Mouse (Mus musculus) forebrain, embryonic 14.5 days (tissue): Measurements from ENCODE around the gene Htr1a. TPM values are rescaled to one million over a fixed set of nuclear protein-coding genes. Genes with fewer than 3 reads are reported as not detected.

Experiments
- ATAC-seq: fragments of 200-750 bp; cut with Nextera tagmentation; 2 replicates; pipeline ENCODE4 v1.8.0; 2017; ENCODE audit warnings: mild to moderate bottlenecking, moderate library complexity
- DNase-seq: peaks from one replicate; pipeline ENCODE4 v3.0.0-alpha.2; 2015; ENCODE audit warnings: low spot score
- H3K27ac ChIP-seq: fragments of 300-500 bp; sonication (generic); 2 replicates; pipeline ENCODE4 v1.5.1; 2014; ENCODE audit warnings: low read depth, mild to moderate bottlenecking, control low read depth, low read length, moderate library complexity
- H3K27me3 ChIP-seq: fragments of 300-500 bp; sonication (generic); replicated peaks from 2 replicates; pipeline ENCODE4 v1.6.1; 2014; ENCODE audit warnings: low read length, control low read depth, mixed read lengths; ENCODE audit not compliant: control insufficient read depth, insufficient read depth
- H3K36me3 ChIP-seq: fragments of 300-500 bp; sonication (generic); 2 replicates; pipeline ENCODE4 v1.6.1; 2014; ENCODE audit warnings: low read length, control low read depth; ENCODE audit not compliant: control insufficient read depth, insufficient read depth
- H3K4me1 ChIP-seq: fragments of 300-500 bp; sonication (generic); 2 replicates; pipeline ENCODE4 v1.6.1; 2014; ENCODE audit warnings: antibody characterized with exemption, low read length, control low read depth; ENCODE audit not compliant: control insufficient read depth, insufficient read depth
- H3K4me2 ChIP-seq: fragments of 300-500 bp; sonication (generic); 2 replicates; pipeline ENCODE4 v1.6.1; 2014; ENCODE audit warnings: mild to moderate bottlenecking, control low read depth, low read length
- H3K4me3 ChIP-seq: fragments of 300-500 bp; sonication (generic); 2 replicates; pipeline ENCODE4 v1.5.1; 2014; ENCODE audit warnings: low read depth, low read length, control low read depth
- H3K9ac ChIP-seq: fragments of 300-500 bp; sonication (generic); 2 replicates; pipeline ENCODE4 v1.6.1; 2014; ENCODE audit warnings: mild to moderate bottlenecking, low read length, control low read depth, moderate library complexity
- H3K9me3 ChIP-seq: fragments of 300-500 bp; sonication (generic); replicated peaks from 2 replicates; pipeline ENCODE4 v1.6.1; 2016; ENCODE audit warnings: low read length, control low read depth, mixed read lengths; ENCODE audit not compliant: control insufficient read depth
- WGBS: fragments of 180-500 bp; shearing (Covaris S2); extraction: QIAGEN DNeasy Blood & Tissue Kit; methylation state at CpG from one replicate; pipeline ENCODE4 v1.1.7; 2014; 5-methylcytosine and 5-hydroxymethylcytosine counted together
- polyA plus RNA-seq: library from polyadenylated mRNA; unstranded; fragments of >200 nt; fragmentation: Nextera tagmentation; extraction: Ambion mirVana; gene quantifications from 2 replicates; pipeline ENCODE4 v1.2.1, GENCODE M21; 2014

Gene Htr1a
- 0.62 and 1.3 TPM in 2 replicates for polyA plus RNA-seq

DNA sequence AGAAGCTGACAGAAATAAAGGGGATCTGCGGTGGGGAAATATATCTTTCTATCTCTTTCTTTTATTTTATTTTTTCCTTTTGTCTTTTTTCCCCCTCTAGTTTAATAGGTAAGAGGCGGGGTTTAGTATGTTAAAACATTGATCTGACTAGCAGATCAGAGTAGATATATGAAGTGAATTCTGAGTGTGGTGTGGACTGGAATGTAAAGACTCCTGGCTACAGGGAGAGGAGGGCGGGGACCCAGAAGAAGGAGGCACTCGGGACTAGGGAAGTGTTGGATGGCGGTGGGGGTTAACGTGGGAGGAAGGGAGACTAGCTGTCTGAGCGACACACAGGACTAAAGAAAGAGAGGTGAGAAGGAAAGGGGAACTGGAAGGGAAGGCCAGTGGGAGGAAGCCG, at the start of gene Htr1a:
Gene Htr1a, plus strand, starts transcription at position 301 of the 400 bp plus-strand sequence.
- 6% methylated on average over 8 of the region's 8 CpGs for WGBS
- peaks cover 29% of the 10 kb centered on the region for H3K27me3 ChIP-seq
- DNase-seq, result no peak

GRCm38 (mm10) chr13:105411535-105412326, 31.7 kb upstream of the Htr1a start:
- H3K4me1 ChIP-seq, result no peaks in the 10 kb centered on the region
- WGBS, result 47% methylated on average over 10 of the region's 10 CpGs
- H3K27ac ChIP-seq, result no peak overlapping the region
- H3K4me2 ChIP-seq, result no peak overlapping the region
- DNase-seq (peak; percentile 85), ATAC-seq (peak; percentile 94)
- no peaks in the 10 kb centered on the region for H3K27me3 ChIP-seq
- no peak overlapping the region for H3K9ac ChIP-seq
- H3K9me3 ChIP-seq, result no peaks in the 10 kb centered on the region
- H3K4me3 ChIP-seq, result no peak overlapping the region
- no peaks in the 10 kb centered on the region for H3K36me3 ChIP-seq

More for the DNA sequence above, at the start of gene Htr1a:
- no peak within 1 kb of the TSS for H3K27ac ChIP-seq
- H3K4me2 ChIP-seq, result peak within 1 kb of the TSS; percentile 86
- H3K4me3 ChIP-seq, result peak within 1 kb of the TSS; percentile 39
- H3K36me3 ChIP-seq, result no peaks in the 10 kb centered on the region
- H3K4me1 ChIP-seq, result peaks cover 8% of the 10 kb centered on the region; the same call in 1 of the 2 replicates
- H3K9ac ChIP-seq, result peak within 1 kb of the TSS; percentile 56
- no peak for ATAC-seq
- no peaks in the 10 kb centered on the region for H3K9me3 ChIP-seq

- no peaks in the 10 kb centered on the region for H3K9me3 ChIP-seq
- H3K9ac ChIP-seq, result no peak overlapping the region
- WGBS, result 81% methylated on average over 3 of the region's 3 CpGs
- no peak for DNase-seq
- ATAC-seq, result peak; percentile 60; the same call in 1 of the 2 replicates
- no peak overlapping the region for H3K4me2 ChIP-seq
- H3K4me1 ChIP-seq, result no peaks in the 10 kb centered on the region
- H3K36me3 ChIP-seq, result no peaks in the 10 kb centered on the region
- no peak overlapping the region for H3K27ac ChIP-seq
- no peak overlapping the region for H3K4me3 ChIP-seq
- H3K27me3 ChIP-seq, result no peaks in the 10 kb centered on the region
Observed at GRCm38 (mm10) chr13:105412327-105412722, 31.1 kb upstream of the Htr1a start.

DNA sequence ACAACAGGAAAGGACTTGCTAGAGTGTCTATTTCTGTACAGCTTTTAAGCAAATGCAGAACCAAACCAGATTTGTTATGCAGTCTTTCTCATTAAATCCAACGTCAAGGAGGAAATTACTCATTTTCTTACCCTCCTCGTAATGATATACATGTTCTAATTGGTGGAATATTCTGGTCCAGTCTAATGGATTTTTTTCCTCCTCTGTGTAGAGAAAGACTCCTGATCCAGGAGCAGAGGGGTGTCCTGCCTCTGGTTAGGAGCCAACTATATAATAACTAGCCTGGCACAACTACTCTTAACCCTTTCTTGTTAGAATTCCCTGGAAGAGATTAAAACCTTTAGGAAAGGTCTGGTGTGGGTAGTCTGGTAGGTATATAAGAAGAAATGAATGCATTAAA, 10.3 kb upstream of the Htr1a start:
- Histone ChIP-seq H3K9ac (no peak overlapping the region), H3K27ac (no peak overlapping the region), H3K4me1 (0 out of 2 replicates have a peak, but pooled peaks cover 4% of the 10 kb centered on the region), H3K27me3 (no peaks in the 10 kb centered on the region), H3K9me3 (no peaks in the 10 kb centered on the region), H3K4me2 (no peak overlapping the region), H3K4me3 (no peak overlapping the region), H3K36me3 (no peaks in the 10 kb centered on the region)
- ATAC-seq (peak; percentile 84), DNase-seq (peak; percentile 69)
- WGBS, result 25% methylated on average over 2 of the region's 2 CpGs

DNA sequence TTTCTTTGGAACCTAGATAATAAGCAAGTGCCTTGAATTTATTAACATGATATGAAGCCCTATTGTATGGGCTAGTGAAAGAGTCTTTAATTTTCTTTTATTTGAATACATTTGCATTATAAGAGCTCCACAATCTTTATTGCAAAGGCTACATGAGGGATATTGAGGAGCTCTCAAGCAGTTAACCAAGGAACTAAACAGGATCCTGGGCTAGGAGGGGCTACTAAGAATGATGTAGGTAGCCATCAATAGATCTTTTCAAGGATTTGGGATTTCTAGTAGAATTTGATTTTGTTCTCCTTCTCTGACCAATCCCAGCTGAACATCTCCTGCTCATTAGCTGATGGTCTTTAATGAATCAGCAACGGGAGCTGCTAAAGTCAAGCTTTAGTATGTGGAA, 9.8 kb upstream of the Htr1a start:
- ATAC-seq (peak; percentile 79), DNase-seq (peak; percentile 58)
- H3K4me1 ChIP-seq, result 0 out of 2 replicates have a peak, but pooled peaks cover 4% of the 10 kb centered on the region
- no peak overlapping the region for H3K27ac ChIP-seq
- H3K4me2 ChIP-seq, result no peak overlapping the region
- H3K9me3 ChIP-seq, result no peaks in the 10 kb centered on the region
- H3K27me3 ChIP-seq, result no peaks in the 10 kb centered on the region
- WGBS, result 10% methylated on average over 1 of the region's 1 CpGs
- no peaks in the 10 kb centered on the region for H3K36me3 ChIP-seq
- H3K9ac ChIP-seq, result no peak overlapping the region
- H3K4me3 ChIP-seq, result no peak overlapping the region

- no peaks in the 10 kb centered on the region for H3K9me3 ChIP-seq
- peaks cover 29% of the 10 kb centered on the region for H3K27me3 ChIP-seq
- peaks cover 8% of the 10 kb centered on the region; the same call in 1 of the 2 replicates for H3K4me1 ChIP-seq
- 3% methylated on average over 6 of the region's 6 CpGs for WGBS
- ATAC-seq (peak; percentile 63; the same call in 1 of the 2 replicates), DNase-seq (peak; percentile 85)
- no peak overlapping the region for H3K9ac ChIP-seq
- no peaks in the 10 kb centered on the region for H3K36me3 ChIP-seq
- no peak overlapping the region for H3K4me2 ChIP-seq
- H3K27ac ChIP-seq, result no peak overlapping the region
- no peak overlapping the region for H3K4me3 ChIP-seq
Observed at GRCm38 (mm10) chr13:105442576-105442975, 863 bp upstream of the Htr1a start.

GRCm38 (mm10) chr13:105443871-105444237, 415 bp downstream of the Htr1a start:
- peak overlapping the region; percentile 86 for H3K4me2 ChIP-seq
- peak overlapping the region; percentile 39 for H3K4me3 ChIP-seq
- ATAC-seq, result peak; percentile 21
- no peaks in the 10 kb centered on the region for H3K9me3 ChIP-seq
- WGBS, result under 1% methylated on average over 15 of the region's 15 CpGs
- no peak overlapping the region for H3K27ac ChIP-seq
- H3K27me3 ChIP-seq, result peaks cover 29% of the 10 kb centered on the region
- H3K4me1 ChIP-seq, result peaks cover 8% of the 10 kb centered on the region; the same call in 1 of the 2 replicates
- H3K9ac ChIP-seq, result peak overlapping the region; percentile 56
- no peaks in the 10 kb centered on the region for H3K36me3 ChIP-seq
- peak; percentile 37 for DNase-seq

- ATAC-seq, result peak; percentile 60
- under 1% methylated on average over 39 of the region's 39 CpGs for WGBS
Observed at GRCm38 (mm10) chr13:105444238-105444894, 927 bp downstream of the Htr1a start.

More at GRCm38 (mm10) chr13:105444238-105444894, 927 bp downstream of the Htr1a start:
- Histone ChIP-seq H3K36me3 (no peaks in the 10 kb centered on the region), H3K4me3 (peak overlapping the region; percentile 39), H3K4me2 (peak overlapping the region; percentile 86), H3K27me3 (peaks cover 29% of the 10 kb centered on the region), H3K4me1 (peaks cover 8% of the 10 kb centered on the region; the same call in 1 of the 2 replicates), H3K27ac (no peak overlapping the region), H3K9me3 (no peaks in the 10 kb centered on the region), H3K9ac (peak overlapping the region; percentile 56)
- DNase-seq, result peak; percentile 36
